Mouse (Mus musculus): Measurements from ENCODE around the gene Myl6.
"Not testable (repeated sequence)": the region's sequence is repeated elsewhere in the genome, so short reads cannot be mapped to it uniquely, and the experiment has no call there.

Gene Myl6

DNA sequence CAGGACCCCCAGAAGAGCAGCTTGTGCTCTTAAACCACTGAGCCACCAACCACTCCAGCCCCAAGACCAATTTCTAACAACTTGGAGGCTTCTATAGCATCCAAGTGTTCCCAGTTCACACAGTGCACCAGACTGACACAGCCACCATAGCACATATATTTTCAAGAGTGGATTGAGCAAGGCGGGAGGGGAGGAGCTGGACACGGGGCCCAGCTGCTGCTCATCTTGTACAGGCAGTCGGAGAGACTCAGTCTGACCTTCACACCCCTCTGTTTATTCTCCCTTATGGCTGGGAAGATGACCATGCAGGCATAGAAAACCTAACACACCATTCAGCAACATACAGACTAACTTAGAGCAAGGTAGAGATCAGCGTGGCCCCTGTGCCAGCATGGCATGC lies 15.9 kb upstream of the Myl6 start:
- no peak for DNase-seq (ENCODE audit: low spot score in 2 of 2)

- DNase-seq (ENCODE audit: low spot score in 2 of 2): no peak
These were observed 15.3 kb upstream of the Myl6 start for GRCm38 (mm10) chr10:128509203-128509602.

GRCm38 (mm10) chr10:128508260-128508659 lies 14.3 kb upstream of the Myl6 start:
- DNase-seq (ENCODE audit: low spot score in 2 of 2): no peak

- no peak for DNase-seq (ENCODE audit: low spot score in 2 of 2)
These were observed 12.0 kb upstream of the Myl6 start for GRCm38 (mm10) chr10:128505974-128506373.

DNA sequence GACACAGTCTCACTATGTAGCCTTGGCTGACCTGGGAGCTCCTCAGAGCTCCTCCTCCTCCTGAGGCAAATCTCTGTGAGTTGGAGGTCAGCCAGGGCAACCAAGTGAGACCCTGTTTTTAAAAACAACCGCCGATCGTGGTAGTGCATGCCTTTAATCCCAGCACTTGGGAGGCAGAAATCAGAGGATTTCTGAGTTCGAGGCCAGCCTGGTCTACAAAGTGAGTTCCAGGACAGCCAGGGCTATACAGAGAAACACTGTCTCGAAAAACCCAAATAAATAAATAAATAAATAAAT lies 11.4 kb upstream of the Myl6 start:
- not testable (repeated sequence) for DNase-seq (ENCODE audit: low spot score in 2 of 2)

GRCm38 (mm10) chr10:128504641-128505370 lies 10.9 kb upstream of the Myl6 start:
- DNase-seq (ENCODE audit: low spot score in 2 of 2): no peak

- DNase-seq (ENCODE audit: low spot score in 2 of 2): no peak
These were observed 10.1 kb upstream of the Myl6 start for GRCm38 (mm10) chr10:128504012-128504411.

- DNase-seq (ENCODE audit: low spot score in 2 of 2): no peak
These were observed 9.6 kb upstream of the Myl6 start for GRCm38 (mm10) chr10:128503532-128503931.

- no peak for DNase-seq (ENCODE audit: low spot score in 2 of 2)
These were observed 8.4 kb upstream of the Myl6 start for GRCm38 (mm10) chr10:128502341-128502740.

DNA sequence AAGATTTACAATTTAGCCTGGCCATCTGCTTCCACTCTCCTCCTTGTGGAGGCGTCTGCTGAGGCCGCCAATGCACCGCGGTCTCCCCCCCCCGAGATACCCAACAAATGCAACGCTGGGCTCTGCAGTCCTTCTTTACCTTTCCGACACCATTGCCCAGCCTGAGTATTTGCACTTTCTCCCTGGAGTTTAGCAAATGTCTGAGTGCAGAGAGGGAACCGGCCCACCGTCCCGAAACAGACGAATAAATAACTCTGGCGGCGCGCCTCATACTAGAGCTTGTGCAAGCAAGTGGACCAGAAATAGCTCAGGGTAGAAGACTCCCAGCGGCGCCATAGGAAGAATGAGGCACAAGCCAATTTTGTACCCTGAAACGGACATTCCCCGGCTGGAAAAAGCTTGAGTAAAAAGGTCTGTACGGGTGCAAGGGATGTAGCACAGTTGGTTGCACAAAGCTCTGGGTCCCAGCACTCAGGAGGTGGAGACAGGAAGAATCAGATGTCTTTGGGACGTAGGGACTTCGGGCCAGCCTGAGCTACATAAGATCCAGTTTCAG lies 5.2 kb upstream of the Myl6 start:
- peak in 1 of 2 experiments; percentile 51 for DNase-seq (ENCODE audit: low spot score in 2 of 2)

DNA sequence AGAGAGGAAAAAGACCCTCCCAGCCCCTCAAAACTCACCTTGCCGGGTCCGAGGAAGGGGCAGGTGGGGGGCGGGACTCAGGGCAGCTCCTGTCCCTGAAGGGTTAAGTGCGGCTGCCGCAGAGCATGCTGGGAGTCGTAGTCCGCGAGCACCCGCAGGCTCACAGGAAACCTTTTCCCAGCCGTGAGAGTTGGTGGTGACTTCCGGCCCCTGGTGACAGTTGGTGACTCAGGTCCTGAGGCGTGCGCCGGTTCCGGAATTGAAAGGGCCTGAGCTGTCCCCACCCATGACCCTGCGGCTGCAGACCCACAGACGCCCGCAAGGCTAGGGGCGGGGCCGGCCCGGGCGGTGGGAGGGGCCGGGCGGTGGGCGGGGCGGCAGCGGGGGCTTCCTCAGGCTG lies 4.6 kb upstream of the Myl6 start, which contains the start of gene Myl6b:
TSS of gene Myl6b (minus strand) at position 96 of the 400 bp plus-strand sequence.
- peak; percentile 92 to 94 for DNase-seq (ENCODE audit: low spot score in 2 of 2)

DNA sequence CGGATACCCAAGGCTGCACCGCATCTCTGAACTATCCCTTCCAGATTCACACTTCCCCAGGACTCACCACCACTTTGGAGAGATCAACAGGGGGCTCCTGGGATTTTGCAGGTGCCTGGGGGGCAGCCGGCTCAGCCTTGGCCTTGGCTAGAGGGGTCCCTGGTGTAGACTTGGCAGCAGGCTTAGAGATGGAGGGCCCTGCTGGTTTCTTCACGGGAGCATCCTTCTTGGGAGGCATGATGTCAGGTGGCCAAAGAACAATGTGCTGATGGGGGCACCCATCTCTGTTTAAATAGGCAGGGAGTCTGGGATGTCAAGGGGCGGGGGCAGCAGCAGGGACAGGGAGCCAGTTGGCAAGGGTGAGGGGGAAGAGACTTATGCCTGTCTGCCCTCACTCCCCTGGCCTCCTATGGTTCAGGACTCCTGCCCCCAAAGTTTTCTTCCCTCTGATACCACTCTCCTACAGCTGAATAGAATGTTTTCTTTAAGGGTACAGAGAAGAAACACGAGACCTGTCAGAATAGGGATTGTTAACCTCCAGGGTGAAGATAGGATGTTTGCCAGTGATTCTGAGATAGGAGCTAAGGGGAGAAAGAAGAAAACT lies 3.3 kb upstream of the Myl6 start:
- no peak for DNase-seq (ENCODE audit: low spot score in 2 of 2)

DNA sequence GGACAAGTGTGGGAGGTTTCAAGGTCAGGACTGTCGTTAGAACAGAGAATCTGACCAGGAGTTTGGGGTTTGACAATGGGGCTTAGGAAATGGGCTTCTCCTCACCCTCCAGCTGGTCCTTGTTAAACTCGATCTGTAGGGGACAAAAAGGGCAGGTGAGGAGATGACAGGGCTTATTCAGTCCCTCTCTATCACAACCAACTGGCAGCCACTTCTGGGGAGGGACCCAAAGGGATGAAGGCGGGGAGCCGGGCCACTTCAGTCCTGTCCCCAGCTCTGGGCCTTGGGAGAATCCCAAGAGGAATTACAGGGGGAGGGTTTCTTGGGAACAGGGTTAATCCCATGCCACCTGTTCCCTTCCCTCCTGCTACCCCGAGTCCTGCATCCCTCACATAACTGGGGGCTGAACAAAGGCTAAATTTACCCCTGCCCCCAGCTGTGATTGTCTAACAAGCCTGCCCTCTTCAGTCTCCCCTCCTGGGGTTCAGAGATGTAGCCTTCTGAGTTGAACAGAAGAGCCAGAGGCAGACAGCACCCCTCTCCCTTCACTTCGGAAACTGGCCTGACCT lies 2.6 kb upstream of the Myl6 start:
- DNase-seq (ENCODE audit: low spot score in 2 of 2): no peak

DNA sequence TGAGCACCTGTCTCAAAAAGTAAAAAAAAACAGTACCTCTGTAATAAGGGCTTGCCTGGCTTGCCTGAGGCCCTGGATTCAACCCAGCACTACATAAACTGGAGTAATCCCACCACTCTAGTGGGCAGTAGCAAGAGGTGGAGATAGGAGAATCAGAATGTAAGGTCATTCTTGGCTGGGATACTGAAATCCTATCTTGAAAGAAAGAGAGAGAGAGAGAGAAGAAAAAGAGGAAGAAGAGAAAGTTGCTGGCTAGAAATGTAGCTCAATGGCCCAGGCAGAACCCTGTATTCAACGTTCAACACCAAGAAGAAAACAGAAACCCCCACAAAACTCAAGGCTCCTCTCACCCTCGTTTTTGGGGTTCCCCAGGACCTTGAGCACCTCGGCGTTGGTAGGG lies 2.0 kb upstream of the Myl6 start:
- no peak for DNase-seq (ENCODE audit: low spot score in 2 of 2)

DNA sequence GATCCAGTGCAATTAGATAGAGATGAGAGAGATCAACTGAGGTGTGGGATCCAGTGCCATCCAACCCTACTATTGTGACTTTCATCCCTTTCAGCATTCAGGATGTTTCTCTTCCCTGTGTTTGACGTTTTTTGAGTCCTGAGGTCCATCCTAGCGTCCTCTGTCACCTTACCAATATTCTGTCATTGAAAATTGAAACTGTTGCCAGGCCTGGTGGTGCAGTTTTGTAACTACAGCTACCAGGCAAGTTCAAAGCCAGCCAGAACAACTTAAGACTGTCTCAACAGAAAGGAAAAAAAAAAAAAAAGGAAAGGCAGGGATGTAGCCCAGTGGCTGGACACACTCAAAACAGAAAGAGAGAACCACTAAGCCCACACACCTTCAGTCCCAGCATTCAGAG lies 1.3 kb upstream of the Myl6 start:
- no peak for DNase-seq (ENCODE audit: low spot score in 2 of 2)

GRCm38 (mm10) chr10:128494667-128495245 lies 811 bp upstream of the Myl6 start:
- no peak for DNase-seq (ENCODE audit: low spot score in 2 of 2)

- DNase-seq (ENCODE audit: low spot score in 2 of 2): no peak
These were observed 638 bp downstream of the Myl6 start for GRCm38 (mm10) chr10:128493319-128493694.

- DNase-seq (ENCODE audit: low spot score in 2 of 2): peak in 1 of 2 experiments; percentile 45
These were observed 1.2 kb downstream of the Myl6 start for GRCm38 (mm10) chr10:128492633-128493311.

DNA sequence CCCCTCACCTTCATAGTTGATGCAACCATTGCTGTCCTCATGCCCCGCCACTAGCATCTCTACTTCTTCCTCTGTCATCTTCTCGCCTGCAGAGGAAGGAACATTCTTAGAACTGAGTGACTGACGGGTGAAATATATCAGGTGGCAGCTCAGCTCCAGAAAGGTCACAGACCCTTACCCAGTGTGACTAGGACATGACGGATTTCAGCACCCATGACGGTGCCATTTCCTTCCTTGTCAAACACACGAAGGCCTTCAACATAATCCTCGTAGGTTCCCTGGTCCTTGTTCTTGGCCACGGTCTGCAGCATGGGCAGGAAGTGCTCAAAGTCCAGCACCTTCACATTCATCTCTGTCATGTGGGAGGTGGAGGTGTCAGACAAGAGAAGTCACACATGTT lies 1.9 kb downstream of the Myl6 start:
- not testable (repeated sequence) for DNase-seq (ENCODE audit: low spot score in 2 of 2)

DNA sequence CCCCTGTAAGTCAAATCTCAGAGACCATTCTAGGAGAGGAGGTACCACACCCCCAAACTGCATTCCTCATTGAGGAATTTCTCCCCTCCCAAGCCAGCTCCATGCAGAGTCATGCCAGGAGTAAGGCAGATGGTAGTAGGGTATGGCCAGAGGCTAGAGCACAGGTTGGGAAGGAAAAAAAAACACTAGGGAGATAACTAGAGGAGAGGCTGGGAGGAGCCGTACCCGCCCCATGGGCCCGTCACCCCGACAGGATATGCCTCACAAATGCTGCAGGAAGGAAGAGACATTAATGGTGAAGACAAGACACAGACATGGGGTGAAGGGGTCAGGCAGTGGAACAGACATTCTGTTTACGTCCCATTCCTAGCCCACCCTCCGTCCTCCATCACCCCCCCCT lies 2.5 kb downstream of the Myl6 start:
- no peak for DNase-seq (ENCODE audit: low spot score in 2 of 2)

DNA sequence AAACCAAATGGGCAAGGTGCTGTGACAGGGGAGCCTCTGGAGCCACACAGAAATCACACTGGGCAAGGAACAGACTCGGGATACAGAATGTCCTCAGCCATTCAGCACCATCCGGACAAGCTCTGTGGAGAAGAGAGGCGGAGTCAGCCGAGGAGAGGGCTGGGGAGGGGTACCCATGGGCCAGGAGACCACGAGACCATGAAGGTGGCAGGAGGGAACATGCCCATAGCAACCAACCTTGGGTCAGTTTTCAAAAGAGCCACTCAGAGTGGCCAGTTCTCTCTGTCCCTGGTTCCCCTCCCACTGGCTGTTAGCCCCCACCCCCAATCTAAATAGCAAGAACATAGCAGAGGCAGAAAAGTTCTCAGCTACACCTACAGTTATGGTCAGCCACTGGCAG lies 3.0 kb downstream of the Myl6 start:
- no peak for DNase-seq (ENCODE audit: low spot score in 2 of 2)

- no peak for DNase-seq (ENCODE audit: low spot score in 2 of 2)
These were observed 3.7 kb downstream of the Myl6 start for GRCm38 (mm10) chr10:128490232-128490631.
